Mouse (Mus musculus): ENCODE data around the gene Igf1r. TPM values are rescaled to one million over a fixed set of nuclear protein-coding genes. Genes with fewer than 3 reads are reported as not detected.

Igf1r gene
- polyA plus RNA-seq, 1 experiment: 2.6 TPM

- Histone ChIP-seq H3K36me3 (ENCODE audit: control insufficient read depth, insufficient read depth, low read length) (no peaks in the 10 kb centered on the region), H3K4me1 (ENCODE audit: control insufficient read depth, insufficient read depth, insufficient read length, low read length) (0 out of 2 replicates have a peak, but pooled peaks cover 3% of the 10 kb centered on the region), H3K27me3 (ENCODE audit: control insufficient read depth, insufficient read depth, low read length) (no peaks in the 10 kb centered on the region), H3K27ac (ENCODE audit: insufficient read depth, low read depth, low read length) (no peak overlapping the region), H3K4me3 (ENCODE audit: low read depth, low read length) (no peak overlapping the region)
- WGBS: 93% methylated on average over 9 of the region's 9 CpGs
- TF ChIP-seq CTCF (IDR thresholded peaks at IDR 0.05; ENCODE audit: extremely low read depth, insufficient read length, insufficient replicate concordance, low read depth, low read length) (no peak), POLR2A (IDR thresholded peaks at IDR 0.05; ENCODE audit: low read depth, low read length) (no peak)
These were observed 111.1 kb downstream of the Igf1r start for GRCm38 (mm10) chr7:68063711-68064110.

- Histone ChIP-seq H3K36me3 (ENCODE audit: control insufficient read depth, insufficient read depth, low read length) (no peaks in the 10 kb centered on the region), H3K27ac (ENCODE audit: insufficient read depth, low read depth, low read length) (no peak overlapping the region), H3K27me3 (ENCODE audit: control insufficient read depth, insufficient read depth, low read length) (no peaks in the 10 kb centered on the region), H3K4me1 (ENCODE audit: control insufficient read depth, insufficient read depth, insufficient read length, low read length) (0 out of 2 replicates have a peak, but pooled peaks cover 3% of the 10 kb centered on the region), H3K4me3 (ENCODE audit: low read depth, low read length) (no peak overlapping the region)
- TF ChIP-seq POLR2A (IDR thresholded peaks at IDR 0.05; ENCODE audit: low read depth, low read length) (no peak), CTCF (IDR thresholded peaks at IDR 0.05; ENCODE audit: extremely low read depth, insufficient read length, insufficient replicate concordance, low read depth, low read length) (no peak)
- 94% methylated on average over 8 of the region's 8 CpGs for WGBS
These were observed 111.5 kb downstream of the Igf1r start for GRCm38 (mm10) chr7:68064120-68064519.

GRCm38 (mm10) chr7:68064647-68065362 lies 112.2 kb downstream of the Igf1r start:
- no peaks in the 10 kb centered on the region for H3K36me3 ChIP-seq (ENCODE audit: control insufficient read depth, insufficient read depth, low read length)
- TF ChIP-seq CTCF (IDR thresholded peaks at IDR 0.05; ENCODE audit: extremely low read depth, insufficient read length, insufficient replicate concordance, low read depth, low read length) (no peak), POLR2A (IDR thresholded peaks at IDR 0.05; ENCODE audit: low read depth, low read length) (no peak)
- no peaks in the 10 kb centered on the region for H3K27me3 ChIP-seq (ENCODE audit: control insufficient read depth, insufficient read depth, low read length)
- H3K27ac ChIP-seq (ENCODE audit: insufficient read depth, low read depth, low read length): 0 out of 2 replicates have a peak overlapping the region, but pooled peaks have one; percentile 24
- H3K4me1 ChIP-seq (ENCODE audit: control insufficient read depth, insufficient read depth, insufficient read length, low read length): 0 out of 2 replicates have a peak, but pooled peaks cover 3% of the 10 kb centered on the region
- 49% methylated on average over 11 of the region's 11 CpGs for WGBS
- no peak overlapping the region for H3K4me3 ChIP-seq (ENCODE audit: low read depth, low read length)

- WGBS: 56% methylated on average over 6 of the region's 6 CpGs
- H3K4me3 ChIP-seq (ENCODE audit: low read depth, low read length): no peak overlapping the region
- no peaks in the 10 kb centered on the region for H3K36me3 ChIP-seq (ENCODE audit: control insufficient read depth, insufficient read depth, low read length)
- no peak overlapping the region for H3K27ac ChIP-seq (ENCODE audit: insufficient read depth, low read depth, low read length)
- TF ChIP-seq POLR2A (IDR thresholded peaks at IDR 0.05; ENCODE audit: low read depth, low read length) (no peak), CTCF (IDR thresholded peaks at IDR 0.05; ENCODE audit: extremely low read depth, insufficient read length, insufficient replicate concordance, low read depth, low read length) (no peak)
- H3K27me3 ChIP-seq (ENCODE audit: control insufficient read depth, insufficient read depth, low read length): no peaks in the 10 kb centered on the region
- 0 out of 2 replicates have a peak, but pooled peaks cover 3% of the 10 kb centered on the region for H3K4me1 ChIP-seq (ENCODE audit: control insufficient read depth, insufficient read depth, insufficient read length, low read length)
These were observed 113.3 kb downstream of the Igf1r start for GRCm38 (mm10) chr7:68065904-68066303.

GRCm38 (mm10) chr7:68067321-68067720 lies 114.7 kb downstream of the Igf1r start:
- 0 out of 2 replicates have a peak, but pooled peaks cover 3% of the 10 kb centered on the region for H3K4me1 ChIP-seq (ENCODE audit: control insufficient read depth, insufficient read depth, insufficient read length, low read length)
- TF ChIP-seq CTCF (IDR thresholded peaks at IDR 0.05; ENCODE audit: extremely low read depth, insufficient read length, insufficient replicate concordance, low read depth, low read length) (no peak), POLR2A (IDR thresholded peaks at IDR 0.05; ENCODE audit: low read depth, low read length) (no peak)
- H3K4me3 ChIP-seq (ENCODE audit: low read depth, low read length): no peak overlapping the region
- H3K27me3 ChIP-seq (ENCODE audit: control insufficient read depth, insufficient read depth, low read length): no peaks in the 10 kb centered on the region
- no peaks in the 10 kb centered on the region for H3K36me3 ChIP-seq (ENCODE audit: control insufficient read depth, insufficient read depth, low read length)
- WGBS: 94% methylated on average over 4 of the region's 4 CpGs
- H3K27ac ChIP-seq (ENCODE audit: insufficient read depth, low read depth, low read length): no peak overlapping the region

- Histone ChIP-seq H3K4me3 (ENCODE audit: low read depth, low read length) (no peak overlapping the region), H3K27me3 (ENCODE audit: control insufficient read depth, insufficient read depth, low read length) (no peaks in the 10 kb centered on the region), H3K27ac (ENCODE audit: insufficient read depth, low read depth, low read length) (no peak overlapping the region), H3K36me3 (ENCODE audit: control insufficient read depth, insufficient read depth, low read length) (no peaks in the 10 kb centered on the region), H3K4me1 (ENCODE audit: control insufficient read depth, insufficient read depth, insufficient read length, low read length) (peaks cover 3% of the 10 kb centered on the region; the same call in 1 of the 2 replicates)
- TF ChIP-seq POLR2A (IDR thresholded peaks at IDR 0.05; ENCODE audit: low read depth, low read length) (no peak), CTCF (IDR thresholded peaks at IDR 0.05; ENCODE audit: extremely low read depth, insufficient read length, insufficient replicate concordance, low read depth, low read length) (no peak)
- 68% methylated on average over 7 of the region's 7 CpGs for WGBS
These were observed 116.7 kb downstream of the Igf1r start for GRCm38 (mm10) chr7:68069324-68069723.

GRCm38 (mm10) chr7:68070030-68070429 lies 117.4 kb downstream of the Igf1r start:
- Histone ChIP-seq H3K27ac (ENCODE audit: insufficient read depth, low read depth, low read length) (no peak overlapping the region), H3K4me1 (ENCODE audit: control insufficient read depth, insufficient read depth, insufficient read length, low read length) (no peaks in the 10 kb centered on the region; the same call in 1 of the 2 replicates), H3K27me3 (ENCODE audit: control insufficient read depth, insufficient read depth, low read length) (no peaks in the 10 kb centered on the region), H3K4me3 (ENCODE audit: low read depth, low read length) (no peak overlapping the region), H3K36me3 (ENCODE audit: control insufficient read depth, insufficient read depth, low read length) (no peaks in the 10 kb centered on the region)
- 11% methylated on average over 3 of the region's 3 CpGs for WGBS
- TF ChIP-seq CTCF (IDR thresholded peaks at IDR 0.05; ENCODE audit: extremely low read depth, insufficient read length, insufficient replicate concordance, low read depth, low read length): no peak
- TF ChIP-seq POLR2A (IDR thresholded peaks at IDR 0.05; ENCODE audit: low read depth, low read length): no peak

Measured in small intestine, adult 2 months (tissue).